Mouse (Mus musculus) lung, postnatal 0 days (tissue): Measurements from ENCODE around the gene Cmah. TPM values are rescaled to one million over a fixed set of nuclear protein-coding genes. Genes with fewer than 3 reads are reported as not detected.

Source experiments
- ATAC-seq: fragments of 200-750 bp; cut with Nextera tagmentation; 2 replicates; pipeline ENCODE4 v1.8.0; 2017; ENCODE audit warnings: moderate library complexity
- DNase-seq: peaks from one replicate; pipeline ENCODE4 v3.0.0-alpha.2; 2016; ENCODE audit warnings: low spot score
- H3K27ac ChIP-seq: fragments of 300-500 bp; sonication (generic); 2 replicates; pipeline ENCODE4 v1.5.1; 2014; ENCODE audit warnings: antibody characterized with exemption, mild to moderate bottlenecking, low read length, mixed read lengths
- H3K27me3 ChIP-seq: fragments of 300-500 bp; sonication (generic); replicated peaks from 2 replicates; pipeline ENCODE4 v1.6.1; 2014; ENCODE audit warnings: low read length, mixed read lengths; ENCODE audit not compliant: insufficient read depth
- H3K36me3 ChIP-seq: fragments of 300-500 bp; sonication (generic); 2 replicates; pipeline ENCODE4 v1.6.1; 2014; ENCODE audit warnings: low read length, mixed read lengths; ENCODE audit not compliant: insufficient read depth
- H3K4me1 ChIP-seq: fragments of 300-500 bp; sonication (generic); 2 replicates; pipeline ENCODE4 v1.6.1; 2014; ENCODE audit warnings: antibody characterized with exemption, low read depth, low read length, mixed read lengths; ENCODE audit not compliant: insufficient read depth
- H3K4me2 ChIP-seq: fragments of 300-500 bp; sonication (generic); replicated peaks from 2 replicates; pipeline ENCODE4 v1.6.1; 2014; ENCODE audit warnings: low read depth, mild to moderate bottlenecking, low read length, moderate library complexity, mixed read lengths
- H3K4me3 ChIP-seq: fragments of 300-500 bp; sonication (generic); 2 replicates; pipeline ENCODE4 v1.5.1; 2014; ENCODE audit warnings: low read depth, low read length
- H3K9ac ChIP-seq: fragments of 300-500 bp; sonication (generic); replicated peaks from 2 replicates; pipeline ENCODE4 v1.6.1; 2014; ENCODE audit warnings: low read depth, mild to moderate bottlenecking
- H3K9me3 ChIP-seq: fragments of 300-500 bp; sonication (generic); 2 replicates; pipeline ENCODE4 v1.6.1; 2016; ENCODE audit warnings: low read length, mixed read lengths
- CTCF ChIP-seq: IDR thresholded peaks from 2 replicates; pipeline ENCODE4 v1.5.1; 2016; ENCODE audit warnings: antibody characterized with exemption, mild to moderate bottlenecking
- EP300 ChIP-seq: IDR thresholded peaks from 2 replicates; pipeline ENCODE4 v1.6.1; 2016; ENCODE audit warnings: antibody characterized with exemption, mild to moderate bottlenecking, control low read depth
- WGBS: fragments of 180-500 bp; shearing (Covaris S2); extraction: QIAGEN DNeasy Blood & Tissue Kit; methylation state at CpG from one replicate; pipeline ENCODE4 v1.1.7; 2014; 5-methylcytosine and 5-hydroxymethylcytosine counted together
- polyA plus RNA-seq: library from polyadenylated mRNA; unstranded; fragments of >200 nt; fragmentation: Nextera tagmentation; extraction: Ambion mirVana; gene quantifications from 2 replicates; pipeline ENCODE4 v1.2.1, GENCODE M21; 2015

Cmah gene
- polyA plus RNA-seq, 1 experiment from 2014 or later: 0.74 TPM

DNA sequence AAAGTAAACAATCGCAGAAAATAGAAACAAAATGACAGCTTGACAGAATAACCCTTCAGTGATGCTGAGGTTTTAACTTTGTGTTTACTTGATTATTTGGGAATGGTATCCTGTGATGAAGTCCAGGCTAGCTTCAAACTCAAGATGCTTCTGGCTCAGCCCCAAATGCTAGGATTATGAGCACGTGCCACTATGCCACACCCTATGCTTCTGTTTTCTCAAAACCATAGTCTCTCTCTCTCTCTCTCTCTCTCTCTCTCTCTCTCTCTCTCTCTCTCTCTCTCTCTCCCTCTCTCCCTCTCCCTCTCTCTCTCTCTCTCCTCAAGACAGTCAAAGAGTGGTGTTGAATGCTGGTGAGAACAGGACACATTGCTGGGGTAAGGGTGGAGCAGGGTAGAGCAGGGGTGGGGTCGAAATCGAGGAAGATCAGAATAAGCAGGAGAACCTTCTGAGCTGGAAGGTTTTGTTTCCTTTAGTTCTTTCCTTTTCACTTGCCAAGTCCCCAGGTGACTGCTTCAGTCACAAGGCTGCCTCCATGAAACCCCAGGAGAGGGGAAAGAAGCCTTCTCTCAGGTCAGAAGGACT is 116.7 kb downstream of the Cmah start:
- Histone ChIP-seq H3K36me3 (no peaks in the 10 kb centered on the region), H3K9me3 (no peaks in the 10 kb centered on the region), H3K9ac (no peak overlapping the region), H3K27me3 (no peaks in the 10 kb centered on the region), H3K4me2 (no peak overlapping the region), H3K4me1 (0 out of 2 replicates have a peak, but pooled peaks cover 2% of the 10 kb centered on the region), H3K27ac (no peak overlapping the region), H3K4me3 (no peak overlapping the region)
- ATAC-seq (no peak), DNase-seq (no peak)
- 56% methylated on average over 4 of the region's 4 CpGs for WGBS
- TF ChIP-seq CTCF (no peak), EP300 (no peak)

DNA sequence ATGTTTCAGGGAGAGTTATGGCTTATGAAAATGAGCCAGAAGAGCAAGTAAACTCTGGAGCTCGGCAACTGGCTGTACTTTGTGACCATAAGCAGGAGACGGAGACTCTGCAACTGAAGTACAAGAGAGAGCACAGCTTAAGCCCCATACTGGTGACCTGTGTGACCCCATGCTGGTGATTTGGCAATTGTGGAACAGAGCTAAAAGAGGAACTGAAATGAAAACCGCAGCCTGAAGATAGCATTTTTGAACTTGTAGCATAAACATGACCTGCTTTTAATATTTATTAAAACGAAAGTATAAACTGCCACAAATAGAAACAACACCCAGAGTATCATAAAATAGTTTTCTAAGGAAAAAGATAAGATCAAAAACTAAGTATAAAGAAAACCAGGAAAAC is 117.5 kb downstream of the Cmah start:
- no peaks in the 10 kb centered on the region for H3K9me3 ChIP-seq
- H3K36me3 ChIP-seq: no peaks in the 10 kb centered on the region
- peak; percentile 38 for DNase-seq
- H3K27ac ChIP-seq: no peak overlapping the region
- no peak overlapping the region for H3K9ac ChIP-seq
- H3K27me3 ChIP-seq: no peaks in the 10 kb centered on the region
- H3K4me3 ChIP-seq: no peak overlapping the region
- TF ChIP-seq EP300 (no peak), CTCF (no peak)
- 42% methylated on average over 4 of the region's 4 CpGs for WGBS
- ATAC-seq: no peak
- 0 out of 2 replicates have a peak, but pooled peaks cover 2% of the 10 kb centered on the region for H3K4me1 ChIP-seq
- H3K4me2 ChIP-seq: no peak overlapping the region

- no peaks in the 10 kb centered on the region for H3K36me3 ChIP-seq
- no peak overlapping the region for H3K9ac ChIP-seq
- no peak overlapping the region for H3K4me2 ChIP-seq
- 0 out of 2 replicates have a peak, but pooled peaks cover 2% of the 10 kb centered on the region for H3K4me1 ChIP-seq
- no peak overlapping the region for H3K27ac ChIP-seq
- no peak for DNase-seq
- H3K4me3 ChIP-seq: no peak overlapping the region
- no peaks in the 10 kb centered on the region for H3K27me3 ChIP-seq
- TF ChIP-seq EP300 (no peak), CTCF (no peak)
- 68% methylated on average over 3 of the region's 3 CpGs for WGBS
- no peak for ATAC-seq
- H3K9me3 ChIP-seq: no peaks in the 10 kb centered on the region
Observed at GRCm38 (mm10) chr13:24445166-24445565, 118.0 kb downstream of the Cmah start.

DNA sequence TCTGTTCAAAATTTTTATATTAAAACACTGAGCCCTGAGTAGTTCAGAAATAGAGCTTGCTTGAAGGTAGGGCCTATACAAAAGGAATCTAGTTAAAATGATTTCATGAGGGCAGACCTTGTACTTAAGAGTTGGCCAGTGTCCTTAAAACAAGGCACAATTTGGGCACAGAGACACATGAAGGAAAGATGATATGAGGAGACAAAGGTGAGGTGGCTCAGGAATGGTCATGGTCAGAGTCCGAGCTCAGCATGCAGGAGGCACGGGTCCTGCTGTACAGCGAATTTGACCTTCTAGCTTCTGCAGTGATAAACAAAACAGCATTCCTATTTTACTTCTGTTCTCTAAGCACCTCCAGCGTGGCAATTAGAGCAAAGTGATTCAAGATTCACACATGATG is 118.9 kb downstream of the Cmah start:
- no peaks in the 10 kb centered on the region for H3K36me3 ChIP-seq
- DNase-seq (no peak), ATAC-seq (no peak)
- no peak overlapping the region for H3K4me2 ChIP-seq
- TF ChIP-seq CTCF: no peak
- WGBS: 77% methylated on average over 4 of the region's 4 CpGs
- H3K9me3 ChIP-seq: no peaks in the 10 kb centered on the region
- 0 out of 2 replicates have a peak, but pooled peaks cover 2% of the 10 kb centered on the region for H3K4me1 ChIP-seq
- no peak overlapping the region for H3K4me3 ChIP-seq
- no peak overlapping the region for H3K27ac ChIP-seq
- H3K9ac ChIP-seq: no peak overlapping the region
- no peaks in the 10 kb centered on the region for H3K27me3 ChIP-seq

GRCm38 (mm10) chr13:24447043-24447442 is 119.8 kb downstream of the Cmah start:
- 22% methylated on average over 5 of the region's 5 CpGs for WGBS
- no peak for TF ChIP-seq EP300
- TF ChIP-seq CTCF: no peak
- no peak for ATAC-seq

GRCm38 (mm10) chr13:24448578-24448977 is 121.4 kb downstream of the Cmah start:
- WGBS: 56% methylated on average over 6 of the region's 6 CpGs
- H3K36me3 ChIP-seq: no peaks in the 10 kb centered on the region
- ATAC-seq (no peak), DNase-seq (no peak)
- no peak overlapping the region for H3K27ac ChIP-seq
- no peaks in the 10 kb centered on the region for H3K4me1 ChIP-seq
- H3K27me3 ChIP-seq: no peaks in the 10 kb centered on the region
- TF ChIP-seq CTCF: no peak
- TF ChIP-seq EP300: no peak
- no peak overlapping the region for H3K4me3 ChIP-seq
- H3K9ac ChIP-seq: no peak overlapping the region
- no peaks in the 10 kb centered on the region for H3K9me3 ChIP-seq
- H3K4me2 ChIP-seq: no peak overlapping the region

More at GRCm38 (mm10) chr13:24447043-24447442, 119.8 kb downstream of the Cmah start:
- Histone ChIP-seq H3K27ac (no peak overlapping the region), H3K4me3 (no peak overlapping the region), H3K36me3 (no peaks in the 10 kb centered on the region), H3K9ac (no peak overlapping the region), H3K27me3 (no peaks in the 10 kb centered on the region), H3K4me2 (no peak overlapping the region), H3K4me1 (0 out of 2 replicates have a peak, but pooled peaks cover 2% of the 10 kb centered on the region), H3K9me3 (no peaks in the 10 kb centered on the region)
- peak; percentile 11 for DNase-seq
